Comparison of ENCODE assay signal across 9 mouse cellular contexts in the genomic region with DNA sequence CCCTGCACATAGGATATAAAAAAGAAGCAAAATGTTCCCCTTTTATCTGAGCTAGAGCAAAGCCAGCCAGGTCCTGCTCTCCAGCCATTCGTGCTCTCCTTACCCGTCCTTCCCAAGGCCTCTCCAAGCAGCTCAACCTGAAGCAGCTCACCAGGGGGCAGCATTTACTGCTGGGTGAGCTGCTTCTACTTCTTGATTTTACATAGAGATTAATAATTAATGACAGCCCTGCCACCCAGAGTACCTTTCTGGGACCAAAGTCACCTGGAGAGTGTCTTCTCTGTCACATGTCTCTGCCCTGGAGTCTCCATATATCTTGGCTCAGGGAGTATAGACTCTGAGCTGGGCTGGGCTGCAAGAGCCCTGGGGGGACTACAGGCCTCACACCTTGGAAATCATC.
DNase-seq lines count a peak whose midpoint lies in the region; ATAC-seq lines count a peak whose summit lies in the region.
"Had no signal": no experiment of that assay in that cellular context is flagged by ENCODE, and none has a peak within 500 bp of the region (broad histone marks: within the 10 kb centered on the region; RNA-seq: fewer than 3 reads in every experiment).

No protein-coding gene starts in this region.

- H3K9ac ChIP-seq in heart, embryonic 11.5 days (ENCODE audit: low read depth, low read length), result no peak overlapping the region
- H3K9ac ChIP-seq: limb, embryonic 13.5 days had no signal

- H3K9me3 ChIP-seq in heart, embryonic 11.5 days (replicated peaks; ENCODE audit: control insufficient read depth, low read length), result no peaks in the 10 kb centered on the region
- H3K9me3 ChIP-seq: limb, embryonic 13.5 days had no signal

- peak; percentile 15 to 32 for DNase-seq in heart, postnatal 36 days
- peak; percentile 15 for DNase-seq in MN1 (ENCODE audit: low spot score)
- peak; percentile 18 for DNase-seq in cerebellum, adult 9-11 months
- DNase-seq in gastrocnemius, postnatal 25 days, result peak; percentile 29
- DNase-seq in layer of hippocampus, postnatal 14 days (ENCODE audit: low spot score in 2 of 2), result peak; percentile 54 to 64
- DNase-seq in mesoderm, embryonic 11.5 days (ENCODE audit: low read depth, low spot score), result peak; percentile 46
- peak; percentile 10 to 19 for DNase-seq in thymus, adult 18-20 months

- ATAC-seq in heart, embryonic 11.5 days (replicated peaks; ENCODE audit: insufficient number of reproducible peaks, low FRiP score, low TSS enrichment), result no peak

- H3K36me3 ChIP-seq in heart, embryonic 11.5 days (ENCODE audit: control insufficient read depth, insufficient read depth, low read length), result no peaks in the 10 kb centered on the region
- H3K36me3 ChIP-seq: limb, embryonic 13.5 days had no signal

- 20% methylated on average over 2 of the region's 2 CpGs for WGBS in heart, embryonic 11.5 days (ENCODE audit: insufficient replicate concordance)

- H3K4me3 ChIP-seq in heart, embryonic 11.5 days (ENCODE audit: low read depth, low read length), result no peak overlapping the region
- H3K4me3 ChIP-seq: limb, embryonic 13.5 days had no signal

- H3K4me2 ChIP-seq in heart, embryonic 11.5 days, result no peak overlapping the region
- H3K4me2 ChIP-seq: limb, embryonic 13.5 days had no signal

- H3K27me3 ChIP-seq in heart, embryonic 11.5 days (ENCODE audit: control insufficient read depth, insufficient read depth, low read length), result no peaks in the 10 kb centered on the region
- H3K27me3 ChIP-seq: limb, embryonic 13.5 days had no signal

- no peak overlapping the region for H3K27ac ChIP-seq in heart, embryonic 11.5 days (ENCODE audit: low read depth, low read length)
- H3K27ac ChIP-seq: limb, embryonic 13.5 days had no signal

- intact Hi-C loops in heart, postnatal 36 days (cut with DNase I), result loop anchor here (5.0 to 10.0 kb wide), 2 partner anchors 115 to 178 kb away; a partner anchor contains a TSS

- H3K4me1 ChIP-seq in heart, embryonic 11.5 days (ENCODE audit: control insufficient read depth, insufficient read depth, low read length), result peaks cover 8% of the 10 kb centered on the region; the same call in 1 of the 2 replicates
